Mouse (Mus musculus): ENCODE results near the gene Enah. TPM values are rescaled to one million over a fixed set of nuclear protein-coding genes. Genes with fewer than 3 reads are reported as not detected.
A peak's percentile ranks its signal among the peaks of the same experiment; 100 is the strongest.

The Enah gene
- total RNA-seq, 2 experiments from 2014 or later, result 90.6 to 92.1 TPM

DNA sequence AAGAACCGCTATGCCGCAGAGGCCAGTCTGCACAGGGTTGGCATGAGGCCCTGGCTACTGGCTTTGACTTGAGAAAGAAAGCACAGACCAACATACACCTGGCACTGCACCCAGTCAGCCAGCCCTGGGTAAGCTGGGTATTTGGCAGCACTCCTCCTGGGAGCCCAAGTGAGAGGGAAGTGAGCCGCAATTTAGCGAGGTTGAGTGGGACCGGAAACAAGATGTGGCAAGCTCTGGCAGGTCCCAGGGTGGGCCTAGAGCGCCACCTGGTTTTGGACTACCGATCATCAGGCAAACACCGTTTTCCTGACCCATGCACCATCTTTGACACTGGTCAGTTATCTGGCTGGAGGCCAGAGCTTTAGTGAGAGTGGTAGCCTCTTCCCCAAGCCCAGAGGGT is 138.3 kb downstream of the Enah start:
- DNase-seq, result peak; percentile 57 to 69
- intact Hi-C loops (cut with DNase I), result loop anchor here (1.0 to 5.0 kb wide), 3 partner anchors 41 to 153 kb away; no protein-coding TSS in a partner anchor

DNA sequence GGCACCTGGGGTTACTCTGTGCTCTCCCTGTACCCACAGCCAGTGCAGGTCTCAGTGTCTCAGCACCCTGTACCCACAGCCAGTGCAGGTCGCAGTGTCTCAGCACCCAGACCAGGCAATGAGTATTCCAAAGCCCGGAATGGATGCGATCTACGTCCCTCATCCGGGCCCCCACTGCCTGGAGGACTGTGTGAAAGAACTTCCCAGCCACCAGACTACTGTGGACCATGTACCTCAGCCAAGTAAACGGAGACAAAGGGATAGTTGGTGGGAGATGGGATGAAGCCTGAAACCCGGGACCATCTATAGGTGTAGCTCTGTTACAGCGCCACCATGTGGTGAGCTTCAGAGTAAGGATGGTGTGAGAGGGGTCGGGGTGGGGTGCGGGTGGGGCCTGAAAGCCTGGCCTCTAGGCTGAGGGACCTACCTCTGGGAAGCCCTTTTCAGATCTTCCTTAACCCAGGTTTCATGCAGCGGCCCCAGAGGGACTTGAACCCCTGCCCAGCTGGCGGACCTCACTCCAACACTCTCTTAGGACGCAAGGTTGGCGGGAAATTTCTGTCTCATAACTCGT is 139.0 kb downstream of the Enah start:
- intact Hi-C loops (cut with DNase I), result loop anchor here (1.0 to 5.0 kb wide), 3 partner anchors 40 to 153 kb away; no protein-coding TSS in a partner anchor

DNA sequence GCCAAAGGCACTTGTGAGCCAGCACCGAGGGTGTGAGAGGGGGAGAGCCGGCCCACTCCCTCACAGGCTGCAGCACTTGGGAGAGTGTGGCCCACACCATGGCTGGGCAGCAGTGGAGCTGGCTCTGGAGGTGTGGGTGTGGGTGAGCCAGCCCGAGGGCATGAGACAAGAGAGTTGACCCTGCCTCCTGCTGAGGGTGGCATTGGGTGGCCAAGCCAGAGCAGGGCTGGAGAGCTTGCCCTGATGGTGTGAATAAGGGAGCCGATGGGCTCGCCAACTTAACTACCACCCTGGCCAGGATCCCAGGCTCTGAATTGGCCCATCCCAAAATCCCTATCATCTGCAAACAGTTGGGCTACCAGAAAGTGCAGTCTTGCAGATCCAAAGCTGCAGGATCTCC is 141.4 kb downstream of the Enah start:
- DNase-seq, result no peak
- intact Hi-C loops (cut with DNase I), result no loop called here

More for the DNA sequence above, 139.0 kb downstream of the Enah start:
- DNase-seq, result peak in 1 of 2 experiments; percentile 14

DNA sequence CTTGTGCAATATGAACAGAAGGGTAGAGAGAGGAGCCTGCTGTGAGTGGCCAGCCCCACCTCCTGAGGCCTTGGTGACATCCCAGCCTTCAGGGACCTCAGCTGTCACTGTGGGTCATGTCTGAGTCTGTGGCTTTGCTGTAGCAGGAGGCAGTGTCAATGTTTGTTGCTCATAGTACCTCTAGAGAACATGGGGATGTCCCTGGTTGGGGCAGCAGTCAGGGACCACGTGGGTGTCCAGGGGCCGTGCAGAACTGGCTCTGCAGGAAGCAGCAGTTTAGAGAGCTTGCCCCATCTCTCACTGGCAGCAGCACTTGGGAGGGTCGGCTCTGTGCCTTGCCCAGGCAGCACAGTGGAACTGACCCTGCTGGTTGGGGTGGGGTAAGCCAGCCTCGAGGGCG is 142.7 kb downstream of the Enah start:
- DNase-seq, result no peak
- intact Hi-C loops (cut with DNase I), result no loop called here

DNA sequence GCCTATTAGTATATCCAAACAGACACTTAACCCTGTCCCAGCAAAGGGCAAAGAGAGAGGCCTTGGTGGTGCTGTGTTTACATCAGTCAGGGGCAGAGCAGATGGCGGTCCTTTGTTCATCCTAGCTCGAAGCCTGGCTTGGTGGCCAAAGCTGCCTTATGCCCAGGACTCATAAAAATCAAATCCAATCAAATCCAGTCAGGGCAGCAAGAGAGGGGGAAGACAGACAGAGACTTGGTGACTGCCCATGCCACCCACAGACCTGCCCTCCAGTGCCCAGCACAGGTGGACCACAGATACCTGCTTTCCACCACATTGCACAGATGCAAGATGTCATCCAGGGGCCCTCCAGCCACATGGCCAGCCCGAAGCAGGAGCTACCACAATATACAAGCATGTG is 143.1 kb downstream of the Enah start:
- intact Hi-C loops (cut with DNase I), result no loop called here
- no peak for DNase-seq

DNA sequence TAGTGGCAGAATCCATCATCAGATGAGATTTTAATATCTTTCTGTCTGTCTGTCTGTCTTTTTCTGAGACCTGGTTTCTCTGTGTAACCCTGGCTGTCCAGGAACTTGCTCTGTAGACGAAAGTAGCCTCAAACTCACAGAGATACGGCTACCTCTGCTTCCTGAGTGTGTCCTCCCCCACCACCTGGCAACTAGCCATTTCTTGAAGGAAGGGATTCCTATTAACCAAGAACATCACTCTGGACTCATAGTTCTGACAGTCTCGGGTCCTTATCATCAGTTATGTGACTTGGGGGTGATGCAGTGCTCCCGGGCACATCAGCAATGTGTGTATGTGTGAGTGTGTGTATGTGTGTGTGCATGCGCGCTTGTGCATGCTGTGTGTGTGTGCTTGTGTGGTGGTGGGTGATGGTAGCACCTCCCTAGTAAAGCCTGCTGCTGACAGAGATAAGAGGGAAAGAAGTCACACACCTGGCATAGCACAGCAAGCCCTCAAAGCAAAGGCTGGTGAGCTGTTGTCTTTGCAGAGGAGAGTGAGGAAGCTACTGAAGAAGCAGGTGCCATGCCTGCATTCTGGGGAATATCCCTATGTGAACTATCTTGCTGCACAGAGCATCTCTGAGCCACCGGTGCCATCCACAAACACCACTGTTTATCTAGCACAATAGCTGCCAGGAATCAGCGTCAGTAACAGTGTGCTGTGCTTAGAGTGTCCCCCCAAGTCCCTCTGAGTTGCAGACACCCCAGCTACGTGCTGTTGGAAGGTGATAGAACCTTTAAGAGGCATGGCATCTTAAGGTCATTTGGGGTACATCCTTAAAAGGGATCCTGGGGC is 146.5 kb downstream of the Enah start:
- no peak for DNase-seq
- intact Hi-C loops (cut with DNase I), result no loop called here

DNA sequence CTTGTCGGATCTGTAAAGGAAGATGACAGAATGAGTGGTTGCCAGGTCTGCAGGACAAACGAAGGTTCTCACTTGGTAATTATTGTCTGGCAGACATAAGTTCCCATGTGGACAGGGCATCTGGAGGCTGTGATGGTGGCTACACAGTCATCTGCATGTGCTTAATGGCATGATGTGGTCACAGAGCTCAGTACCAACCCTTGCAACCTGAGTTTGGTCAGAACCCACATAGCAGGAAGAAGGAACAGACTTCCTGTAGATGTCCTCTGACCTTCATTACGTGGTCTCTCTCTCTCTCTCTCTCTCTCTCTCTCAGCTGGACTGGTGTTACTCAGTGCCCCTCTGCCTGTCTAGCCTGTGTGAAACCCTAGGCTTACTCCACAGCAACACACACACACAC is 147.2 kb downstream of the Enah start:
- intact Hi-C loops (cut with DNase I), result no loop called here

DNA sequence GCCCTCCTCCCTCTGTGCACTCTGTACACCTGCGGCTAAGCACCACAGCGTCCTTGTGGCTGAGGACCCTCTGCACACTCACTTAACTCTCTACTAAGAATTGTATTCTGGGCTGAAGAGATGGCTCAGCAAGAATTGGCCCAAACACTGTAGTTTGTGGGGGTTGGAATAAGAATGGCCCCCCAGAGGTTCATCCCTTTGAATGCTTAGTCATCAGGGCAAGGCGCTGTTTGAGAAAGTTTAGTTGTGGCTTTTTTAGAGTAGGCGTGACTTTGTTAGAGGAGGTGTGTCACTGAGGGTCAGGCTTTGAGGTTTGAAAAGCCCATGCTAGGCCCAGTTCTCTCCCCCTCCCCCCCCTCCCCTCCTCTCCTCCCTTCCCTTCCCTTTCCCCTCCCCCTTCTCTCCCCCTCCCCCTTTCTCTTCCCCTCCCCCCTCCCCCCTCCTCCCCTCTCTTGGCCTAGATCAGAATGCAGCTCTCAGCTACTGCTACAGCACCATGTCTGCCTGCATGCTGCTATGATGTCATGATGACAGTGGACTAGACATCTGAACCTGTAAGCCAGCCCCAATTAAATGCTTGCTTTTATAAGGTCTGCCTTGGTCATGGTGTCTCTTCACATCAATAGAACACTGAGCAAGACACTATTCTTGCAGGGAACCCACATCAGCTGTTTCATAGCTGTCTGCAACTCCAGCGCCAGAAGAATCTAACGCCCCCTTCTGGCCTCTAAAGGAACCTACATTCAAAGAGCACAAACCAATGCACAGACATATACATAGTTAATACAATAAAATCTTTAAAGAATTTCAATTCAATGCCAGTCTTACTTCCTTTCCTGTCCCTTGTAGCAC is 153.1 kb downstream of the Enah start:
- DNase-seq, result no peak
- intact Hi-C loops (cut with DNase I), result no loop called here

More for the DNA sequence above, 147.2 kb downstream of the Enah start:
- no peak for DNase-seq

DNA sequence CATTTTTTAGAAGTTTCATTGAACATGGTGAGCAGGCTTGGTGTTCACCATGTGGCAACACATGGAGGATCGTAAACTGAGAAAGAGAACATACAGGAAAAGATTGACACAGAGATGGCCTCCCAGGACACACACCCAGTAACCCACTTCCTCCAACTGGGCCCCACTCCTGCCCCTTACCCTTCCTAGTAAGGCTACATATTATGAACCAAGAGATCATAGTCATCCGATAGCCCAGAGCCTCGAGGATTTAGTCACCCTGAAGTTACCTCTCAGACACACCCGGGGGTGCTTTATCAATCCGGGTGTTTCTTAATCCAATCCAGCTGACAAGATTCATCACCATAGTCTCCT is 153.9 kb downstream of the Enah start:
- intact Hi-C loops (cut with DNase I), result no loop called here
- DNase-seq, result no peak

DNA sequence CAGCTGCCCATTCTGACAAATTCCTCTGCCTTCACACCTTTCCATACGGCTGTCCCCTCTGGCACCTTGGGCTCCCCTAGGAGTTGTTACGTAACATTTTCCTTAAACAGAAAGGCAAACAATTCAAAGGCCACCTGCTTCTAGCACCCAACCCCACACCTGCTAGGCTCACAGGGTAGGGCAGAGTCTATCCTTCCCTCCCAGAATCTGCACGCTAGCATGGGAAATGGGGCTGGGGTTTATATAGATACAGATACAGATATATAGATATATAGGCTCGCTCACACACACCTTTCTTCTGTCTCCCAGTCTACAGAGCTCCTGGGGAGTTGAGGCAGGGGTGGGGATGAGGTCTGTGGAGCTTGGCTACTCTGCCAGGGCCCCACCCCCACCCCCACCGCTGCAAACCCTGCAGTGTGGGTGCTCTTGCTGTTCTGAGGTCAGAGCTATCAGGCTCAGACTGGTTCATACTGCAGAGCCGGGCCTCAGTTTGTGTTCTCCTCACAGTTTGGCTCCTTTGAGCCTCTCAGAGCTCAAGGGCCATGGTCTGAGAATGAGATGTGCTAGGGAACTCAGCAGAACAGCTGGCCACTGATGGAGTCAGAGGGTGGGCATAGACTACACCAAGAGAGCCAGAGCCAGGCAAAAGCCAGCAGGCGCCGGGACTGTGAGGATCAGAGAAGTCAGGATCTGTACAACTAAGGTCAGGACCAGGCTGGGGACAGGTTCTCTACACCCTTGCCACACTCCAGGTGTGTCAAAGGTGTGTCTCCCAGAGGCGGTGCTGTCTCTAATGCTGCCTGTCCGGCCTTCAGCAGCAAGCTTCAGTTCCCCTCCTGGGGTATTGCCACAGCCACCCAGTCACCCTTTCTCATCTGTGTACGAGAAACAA is 154.6 kb downstream of the Enah start:
- no peak for DNase-seq
- intact Hi-C loops (cut with DNase I), result no loop called here

DNA sequence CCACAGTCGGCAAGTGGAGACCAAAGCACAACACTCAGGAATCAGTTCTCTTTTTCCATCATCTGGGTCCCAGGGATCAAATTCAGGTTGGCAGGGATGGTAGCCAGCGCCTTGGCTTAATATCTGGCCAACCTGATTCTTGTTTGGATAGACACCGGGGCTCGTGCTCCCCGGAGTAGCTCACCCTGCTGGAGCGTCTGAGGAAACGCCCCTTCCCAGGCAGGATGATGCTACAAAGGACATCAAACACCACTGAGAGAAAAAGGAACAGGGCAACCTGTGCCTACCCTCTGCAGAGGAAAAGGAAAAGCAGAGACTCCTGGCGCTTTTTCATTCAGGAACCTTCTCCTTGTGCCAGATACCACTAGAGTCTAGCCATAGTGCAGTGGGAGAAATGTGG is 156.4 kb downstream of the Enah start:
- intact Hi-C loops (cut with DNase I), result no loop called here
- DNase-seq, result no peak

DNA sequence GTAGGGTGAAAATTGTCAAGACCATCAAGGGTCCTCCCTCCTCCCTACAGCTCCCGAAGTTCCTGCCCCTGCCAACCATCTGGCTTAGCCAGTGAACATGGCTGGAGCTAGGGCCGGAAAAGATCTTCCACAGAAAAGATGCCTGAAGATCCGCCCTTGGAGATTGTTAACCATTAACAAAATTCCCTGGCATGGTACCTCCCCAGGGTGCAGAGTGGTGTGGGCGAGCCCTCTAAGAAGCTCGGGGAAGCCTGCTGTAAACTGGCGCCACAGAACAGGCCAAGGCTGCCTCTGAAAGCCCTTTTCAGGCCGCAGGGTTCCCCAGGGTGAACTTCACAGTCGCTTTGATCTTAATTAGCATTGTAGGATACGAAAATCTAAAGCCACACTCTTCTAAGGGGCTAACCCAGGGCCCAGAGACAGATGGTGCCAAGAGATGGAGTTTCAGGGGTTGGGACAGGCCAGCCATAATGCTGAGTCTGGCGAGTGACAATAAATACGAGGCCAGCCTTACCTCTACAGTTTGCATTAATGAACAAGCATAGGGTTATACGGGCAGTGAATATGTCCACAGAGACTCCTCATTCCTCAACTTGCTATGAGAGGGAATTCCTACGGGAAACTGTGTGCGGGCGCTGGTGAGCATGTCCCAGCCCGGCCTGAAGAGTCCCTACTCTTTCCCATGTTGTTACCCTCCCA is 157.0 kb downstream of the Enah start:
- no peak for DNase-seq
- intact Hi-C loops (cut with DNase I), result no loop called here

DNA sequence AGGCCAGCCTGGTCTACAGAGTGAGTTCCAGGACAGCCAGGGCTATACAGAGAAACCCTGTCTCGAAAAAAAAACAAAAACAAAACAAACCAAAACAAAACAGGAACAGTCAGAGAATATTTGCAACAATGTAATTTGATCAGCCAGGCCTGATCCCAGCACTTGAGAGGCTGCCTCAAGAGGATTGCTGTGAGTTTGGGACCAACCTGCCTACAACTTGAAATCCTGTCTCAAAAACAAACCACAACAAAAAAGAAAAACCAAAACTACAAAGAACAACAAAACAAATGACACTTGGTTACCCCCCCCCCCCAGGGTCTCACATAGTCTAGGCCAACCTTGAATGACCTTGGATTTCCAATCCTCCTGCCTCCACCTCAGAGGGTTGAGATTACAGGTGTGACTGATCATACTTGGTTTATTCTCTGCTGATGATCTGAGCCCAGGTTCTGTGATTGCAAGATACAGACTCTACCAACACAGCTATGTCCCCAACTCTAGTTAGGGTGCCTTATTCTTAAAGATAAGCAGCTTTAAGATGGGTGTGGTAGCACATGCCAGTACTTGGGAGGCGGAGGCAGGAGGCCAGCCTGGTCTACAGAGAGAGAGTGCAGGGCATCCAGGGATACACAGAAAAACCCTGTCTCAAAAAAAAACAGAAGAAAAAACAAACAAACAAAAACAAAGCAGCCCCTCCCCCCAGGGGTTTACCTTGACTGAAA is 158.4 kb downstream of the Enah start:
- intact Hi-C loops (cut with DNase I), result loop anchor here (2.0 kb wide), 1 partner anchor 21 kb away; no protein-coding TSS in a partner anchor
- no peak for DNase-seq

DNA sequence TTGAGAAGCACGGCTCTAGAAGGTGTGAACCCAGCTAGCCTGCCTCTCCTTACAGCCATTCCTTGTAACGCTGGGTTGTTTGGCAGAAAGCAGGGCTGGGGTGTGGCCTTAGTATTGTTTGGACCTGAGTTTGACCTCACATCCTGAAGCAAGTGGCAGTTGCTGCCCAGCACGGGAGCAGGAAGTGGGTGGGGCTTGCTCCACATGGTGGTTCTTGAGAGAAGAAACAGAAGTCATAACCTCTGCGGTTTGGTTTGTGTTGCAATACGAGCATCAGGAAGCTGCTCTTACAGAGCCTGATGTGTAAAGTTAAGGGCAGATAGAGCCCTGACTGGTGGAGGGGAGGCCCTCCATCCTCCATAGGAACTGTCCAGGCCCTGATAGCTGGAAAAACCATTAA is 159.1 kb downstream of the Enah start:
- intact Hi-C loops (cut with DNase I), result loop anchor here (2.0 kb wide), 1 partner anchor 20 kb away; no protein-coding TSS in a partner anchor
- peak; percentile 74 to 75 for DNase-seq

DNA sequence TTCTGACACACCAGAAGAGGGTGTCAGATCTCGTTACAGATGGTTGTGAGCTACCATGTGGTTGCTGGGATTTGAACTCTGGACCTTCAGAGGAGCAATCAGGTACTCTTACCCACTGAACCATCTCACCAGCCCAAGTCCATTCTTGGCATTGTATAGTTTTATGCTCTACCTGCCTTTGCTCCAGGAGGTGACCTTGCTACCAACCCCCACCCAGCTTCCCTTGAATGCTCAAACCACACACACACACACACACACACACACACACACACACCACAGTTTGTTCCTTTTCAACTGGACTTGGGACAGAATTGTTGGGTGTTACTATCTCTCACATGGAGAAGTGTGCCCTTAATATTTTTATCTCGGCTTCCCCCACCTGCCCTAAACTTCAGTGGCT is 163.5 kb downstream of the Enah start:
- intact Hi-C loops (cut with DNase I), result no loop called here
- DNase-seq, result no peak

DNA sequence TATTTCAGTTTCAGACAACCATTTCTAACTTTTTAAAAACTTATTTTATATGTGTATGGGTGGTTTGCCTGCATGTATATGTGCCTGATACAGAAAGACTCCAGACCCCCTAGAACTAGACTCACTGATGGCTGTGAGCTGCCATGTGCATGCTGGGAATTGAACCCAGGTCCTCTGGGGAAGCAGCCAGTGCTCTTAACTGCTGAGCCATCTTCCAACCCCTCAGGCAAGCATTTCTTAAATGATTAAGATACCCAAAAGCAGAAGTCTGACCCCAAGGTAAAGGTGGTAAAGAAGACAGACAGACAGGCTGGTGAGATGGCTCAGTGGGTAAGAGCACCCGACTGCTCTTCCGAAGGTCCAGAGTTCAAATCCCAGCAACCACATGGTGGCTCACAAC is 165.0 kb downstream of the Enah start:
- no peak for DNase-seq
- intact Hi-C loops (cut with DNase I), result no loop called here

DNA sequence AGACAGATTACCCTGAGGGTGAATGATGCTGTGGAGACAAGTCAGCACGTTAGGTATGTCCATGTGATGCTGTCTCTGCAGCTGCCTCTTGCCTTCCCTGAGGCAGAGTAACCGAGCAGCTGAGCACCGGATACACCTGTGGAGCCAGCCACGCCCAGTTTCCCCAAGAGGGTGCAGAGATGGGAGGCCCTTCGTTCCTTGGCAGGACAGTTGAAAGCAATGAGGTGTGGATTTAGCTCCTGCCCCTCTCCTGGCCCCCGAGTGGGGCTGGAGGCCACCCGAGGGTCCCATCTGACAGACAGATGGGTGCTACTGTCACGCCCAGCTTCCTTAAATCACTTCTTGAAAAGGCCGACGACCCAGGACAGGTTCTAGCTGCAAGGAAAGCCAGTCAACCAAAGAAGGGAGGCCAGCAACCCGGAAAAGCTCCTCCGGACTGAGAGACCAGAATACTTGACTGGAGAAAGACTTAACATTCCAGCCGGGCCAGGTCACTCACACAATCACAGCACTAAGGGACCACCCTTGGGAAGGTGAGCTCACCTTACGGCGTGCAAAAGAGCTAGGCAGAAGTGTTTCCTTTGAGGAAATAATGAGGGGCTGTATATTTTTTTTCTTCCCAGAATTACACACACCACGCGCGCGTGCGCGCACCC is 166.6 kb downstream of the Enah start:
- intact Hi-C loops (cut with DNase I), result no loop called here
- peak; percentile 30 to 45 for DNase-seq

DNA sequence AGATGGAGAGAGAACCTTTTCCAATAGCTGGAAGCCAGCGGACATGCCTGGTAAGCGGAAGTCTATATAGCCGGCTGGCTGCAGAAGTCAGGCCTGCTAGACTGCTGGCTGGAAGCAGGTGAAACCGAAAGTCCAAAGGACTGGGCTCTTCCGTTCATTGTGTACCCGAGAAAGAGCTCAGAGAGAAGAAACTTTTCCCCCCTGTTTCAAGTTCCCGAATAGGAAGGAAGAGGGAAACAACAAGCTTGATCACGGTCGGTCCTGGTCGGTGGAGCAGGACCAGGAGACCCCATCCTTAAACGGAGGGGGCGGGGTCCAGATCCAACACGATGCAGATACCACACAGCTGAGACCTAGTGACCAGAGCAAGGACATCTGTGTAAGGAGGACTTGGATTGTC is 167.3 kb downstream of the Enah start:
- DNase-seq, result peak; percentile 28 to 30
- intact Hi-C loops (cut with DNase I), result no loop called here
